Mouse (Mus musculus): Measurements from ENCODE around the gene Lrp10.
A peak's percentile ranks its signal among the peaks of the same experiment; 100 is the strongest.

Lrp10 gene

DNA sequence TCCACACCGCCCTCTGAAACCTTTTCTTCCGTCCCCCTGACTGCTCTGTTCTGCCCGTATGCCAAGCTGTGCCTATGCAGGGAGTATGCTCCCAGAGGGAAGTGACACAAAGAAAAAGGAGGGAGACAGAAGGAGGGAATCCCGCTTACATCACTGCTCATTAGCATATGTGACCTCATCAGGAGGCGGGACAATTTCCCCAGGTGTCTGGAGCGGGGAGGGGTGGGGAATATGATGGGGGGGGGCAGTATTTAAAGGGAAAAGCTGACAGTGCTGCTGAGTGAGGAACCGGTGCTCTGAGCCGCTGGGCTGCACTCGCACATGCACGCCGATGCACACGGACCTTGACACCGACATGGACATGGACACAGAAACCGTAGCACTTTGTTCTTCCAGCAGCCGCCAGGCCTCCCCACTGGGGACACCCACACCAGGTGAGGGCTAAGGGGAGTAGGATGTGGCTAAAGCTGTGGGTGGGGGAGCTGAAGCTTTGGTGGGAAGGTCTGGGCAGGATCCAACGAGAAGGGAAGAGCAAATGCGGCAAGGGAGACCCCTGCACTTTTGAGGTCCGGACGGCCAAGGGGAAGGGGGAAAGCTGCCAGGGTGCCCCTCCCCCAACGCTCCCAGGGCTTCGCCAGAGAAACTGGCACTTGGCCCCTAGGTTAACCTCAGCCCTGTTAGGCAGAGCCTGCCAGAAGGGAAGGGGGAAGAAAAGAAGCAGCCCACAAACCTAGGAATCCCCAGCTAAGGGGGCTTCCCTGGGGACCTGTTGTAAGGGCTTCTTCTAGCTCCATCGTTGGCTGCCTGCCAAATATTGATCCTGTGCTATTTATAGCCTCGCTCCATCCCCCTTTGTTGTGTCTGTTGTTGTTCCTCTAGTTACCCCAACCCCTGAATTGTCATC lies 12.3 kb downstream of the Lrp10 start, which contains the start of gene Rem2:
Gene Rem2, plus strand, starts transcription at position 160 of the 904 bp plus-strand sequence.
- peak in 1 of 2 experiments; percentile 69 for DNase-seq (ENCODE audit: low spot score in 2 of 2)

GRCm38 (mm10) chr14:54477172-54477909 lies 13.4 kb downstream of the Lrp10 start:
- no peak for DNase-seq (ENCODE audit: low spot score in 2 of 2)

- DNase-seq (ENCODE audit: low spot score in 2 of 2): no peak
These were observed 15.5 kb downstream of the Lrp10 start for GRCm38 (mm10) chr14:54479451-54479920.

- no peak for DNase-seq (ENCODE audit: low spot score in 2 of 2)
These were observed 16.7 kb downstream of the Lrp10 start for GRCm38 (mm10) chr14:54480673-54481072.

DNA sequence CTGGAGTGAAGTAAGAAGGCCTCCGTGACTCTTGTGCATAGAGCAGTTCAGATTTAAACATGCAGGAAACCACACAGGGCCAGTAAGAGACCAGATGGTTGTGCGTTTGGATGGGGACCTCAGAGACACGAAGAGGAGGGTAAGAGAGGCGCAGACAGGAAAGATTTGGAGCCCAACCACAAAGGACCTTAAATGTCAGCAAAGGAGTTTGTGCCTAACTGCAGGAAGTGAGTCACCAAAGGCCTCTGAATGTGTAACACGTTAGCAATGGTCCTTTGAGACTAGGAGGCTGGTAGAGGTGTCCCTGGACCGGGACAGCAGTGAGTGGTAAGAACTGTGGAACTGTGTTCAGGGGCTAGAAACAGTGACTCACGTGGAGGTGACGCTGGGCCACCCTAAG lies 17.5 kb downstream of the Lrp10 start:
- no peak for DNase-seq (ENCODE audit: low spot score in 2 of 2)

- DNase-seq (ENCODE audit: low spot score in 2 of 2): no peak
These were observed 18.6 kb downstream of the Lrp10 start for GRCm38 (mm10) chr14:54482498-54482897.

DNA sequence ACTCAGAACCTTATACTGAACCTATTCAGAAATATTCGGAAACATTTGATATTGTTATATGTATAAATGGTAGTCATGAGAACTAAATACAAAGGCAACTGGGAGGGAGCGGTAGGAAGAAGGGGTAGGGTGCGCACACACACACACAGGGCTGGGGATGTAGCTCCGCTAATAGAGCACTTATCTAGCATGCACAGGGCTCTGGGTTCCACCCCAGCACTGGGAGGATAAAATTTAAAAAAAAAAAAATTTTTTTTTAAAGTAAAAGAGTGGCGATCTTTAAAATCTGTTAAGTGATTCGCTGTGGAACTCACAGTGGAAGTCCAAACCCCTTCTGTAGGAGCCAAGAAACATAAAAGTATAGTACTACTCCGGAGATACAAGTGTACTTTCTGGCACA lies 22.0 kb downstream of the Lrp10 start:
- DNase-seq (ENCODE audit: low spot score in 2 of 2): no peak

GRCm38 (mm10) chr14:54487732-54488131 lies 23.8 kb downstream of the Lrp10 start:
- no peak for DNase-seq (ENCODE audit: low spot score in 2 of 2)

GRCm38 (mm10) chr14:54488350-54488749 lies 24.4 kb downstream of the Lrp10 start:
- DNase-seq (ENCODE audit: low spot score in 2 of 2): no peak

GRCm38 (mm10) chr14:54492345-54493131 lies 28.6 kb downstream of the Lrp10 start:
- peak in 1 of 2 experiments; percentile 68 for DNase-seq (ENCODE audit: low spot score in 2 of 2)

GRCm38 (mm10) chr14:54493236-54493635 lies 29.3 kb downstream of the Lrp10 start:
- DNase-seq (ENCODE audit: low spot score in 2 of 2): no peak

DNA sequence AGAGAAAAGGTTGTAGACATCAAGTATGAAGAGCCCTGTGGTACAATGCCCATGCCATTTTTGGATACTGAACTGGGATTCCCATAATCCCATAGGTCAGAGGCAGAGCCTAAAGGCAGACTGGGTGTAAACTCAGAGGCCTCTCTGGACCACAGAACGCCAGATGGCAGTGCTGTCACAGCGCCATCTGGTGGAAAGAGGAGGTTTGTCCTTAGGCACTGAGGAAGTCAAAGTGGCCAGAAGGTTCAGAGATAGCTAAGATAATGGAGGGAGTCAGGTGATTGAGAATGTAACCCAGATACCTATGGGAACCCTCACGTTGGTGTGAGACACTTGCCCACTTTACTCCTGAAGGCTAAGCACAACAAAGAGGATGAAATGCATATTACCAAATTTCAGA lies 30.3 kb downstream of the Lrp10 start:
- DNase-seq (ENCODE audit: low spot score in 2 of 2): no peak

DNA sequence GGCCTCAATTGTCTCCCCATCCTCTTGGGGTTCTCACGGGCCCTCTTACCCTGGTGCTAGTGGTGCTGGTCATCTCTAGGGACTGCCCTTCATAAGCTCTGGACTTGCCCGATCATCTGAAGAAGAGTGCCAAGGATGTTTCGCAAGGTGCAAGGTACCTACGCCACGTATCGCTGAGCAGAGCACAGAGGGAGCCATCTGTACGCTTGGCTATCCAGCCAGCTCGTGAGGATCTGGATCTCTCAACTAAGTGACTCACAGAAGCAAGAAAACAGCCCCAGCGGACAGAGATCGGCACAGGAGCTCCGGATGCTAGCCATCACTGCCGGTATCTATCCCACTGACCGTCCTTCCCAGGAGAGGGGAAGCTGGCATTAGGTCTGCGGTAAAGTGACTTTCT lies 32.8 kb downstream of the Lrp10 start:
- DNase-seq (ENCODE audit: low spot score in 2 of 2): no peak

- DNase-seq (ENCODE audit: low spot score in 2 of 2): no peak
These were observed 35.4 kb downstream of the Lrp10 start for GRCm38 (mm10) chr14:54499330-54499729.

- DNase-seq (ENCODE audit: low spot score in 2 of 2): no peak
These were observed 37.4 kb downstream of the Lrp10 start for GRCm38 (mm10) chr14:54501365-54501764.

DNA sequence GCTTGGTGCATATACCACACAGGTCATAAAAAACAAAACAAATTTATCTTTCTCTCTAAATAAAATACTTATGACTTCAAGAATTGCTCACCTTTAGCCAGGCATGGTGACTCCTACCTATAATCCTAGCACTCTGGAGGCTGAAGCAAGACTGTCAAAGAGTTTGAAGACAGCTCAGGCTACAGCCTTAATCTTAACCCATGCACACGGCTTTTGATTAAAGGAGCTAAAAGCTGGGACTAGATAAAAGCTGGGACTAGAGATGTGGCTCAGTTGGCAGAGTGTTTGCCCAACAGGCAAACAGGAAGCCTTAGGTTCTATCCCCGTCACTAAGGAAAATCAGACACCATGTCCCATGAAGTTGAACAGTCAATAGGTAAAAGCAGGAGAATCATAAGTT lies 39.2 kb downstream of the Lrp10 start:
- DNase-seq (ENCODE audit: low spot score in 2 of 2): no peak

DNA sequence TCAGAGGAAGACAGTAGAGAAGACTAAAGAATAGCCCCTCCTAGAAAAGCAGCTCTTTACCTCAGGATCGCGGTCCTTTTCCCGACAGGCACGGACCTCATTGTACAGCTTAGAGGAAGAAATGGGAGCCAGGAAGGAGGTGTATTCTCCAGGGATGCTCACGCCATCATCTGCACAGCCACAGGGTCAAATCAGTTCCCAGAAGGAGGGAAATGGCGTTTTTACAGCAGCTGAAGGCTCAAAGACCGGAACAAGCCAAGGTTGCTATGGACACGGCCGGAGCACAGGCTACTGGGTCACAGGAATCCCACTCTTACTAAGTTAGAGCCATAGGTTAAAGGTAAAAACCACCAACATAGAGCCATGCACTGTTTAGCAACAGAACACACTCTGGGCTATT lies 45.8 kb downstream of the Lrp10 start:
- DNase-seq (ENCODE audit: low spot score in 2 of 2): no peak

- no peak for DNase-seq (ENCODE audit: low spot score in 2 of 2)
These were observed 52.9 kb downstream of the Lrp10 start for GRCm38 (mm10) chr14:54516710-54517310.
